ENCODE assay signal across 21 mouse cellular contexts in genomic region chrX:18418977-18419376, GRCm38 (mm10).
"Had no signal": no experiment of that assay in that cellular context is flagged by ENCODE, and none has a peak within 500 bp of the region (broad histone marks: within the 10 kb centered on the region; RNA-seq: fewer than 3 reads in every experiment).

No protein-coding gene starts in this region.

- H3K4me3 ChIP-seq: layer of hippocampus, adult 2 months; left cerebral cortex, adult 2 months; limb, embryonic 12.5 days; limb, embryonic 15.5 days; midbrain, embryonic 12.5 days; midbrain, embryonic 15.5 days; neural tube, embryonic 12.5 days; neural tube, embryonic 15.5 days had no signal

- H3K27ac ChIP-seq: kidney, postnatal 0 days; layer of hippocampus, adult 2 months; left cerebral cortex, adult 2 months; limb, embryonic 12.5 days; limb, embryonic 15.5 days; liver, embryonic 14.5 days; macrophage; midbrain, embryonic 12.5 days; midbrain, embryonic 15.5 days; neural tube, embryonic 12.5 days; neural tube, embryonic 15.5 days; stomach, postnatal 0 days had no signal

- ATAC-seq: liver, postnatal 0 days; lung, postnatal 0 days; midbrain, embryonic 15.5 days had no signal

- DNase-seq: kidney, adult 2 months; kidney, postnatal 25 days; layer of hippocampus, adult 9-11 months; left cerebral cortex, postnatal 4 days; liver, postnatal 0 days; lung, embryonic 14.5 days; retina, postnatal 1 day; thymus, postnatal 25 days had no signal
